Mouse (Mus musculus) lung, postnatal 0 days (tissue): Measurements from ENCODE around the gene Psip1.
"Not testable (repeated sequence)": the region's sequence is repeated elsewhere in the genome, so short reads cannot be mapped to it uniquely, and the experiment has no call there.

Source experiments
- CTCF ChIP-seq: IDR thresholded peaks from 2 replicates; pipeline ENCODE4 v1.5.1; 2016; ENCODE audit warnings: antibody characterized with exemption, mild to moderate bottlenecking
- EP300 ChIP-seq: IDR thresholded peaks from 2 replicates; pipeline ENCODE4 v1.6.1; 2016; ENCODE audit warnings: antibody characterized with exemption, mild to moderate bottlenecking, control low read depth

- not testable (repeated sequence) for TF ChIP-seq CTCF, EP300
Observed at GRCm38 (mm10) chr4:83516144-83516543, 29.9 kb upstream of the Psip1 start.
